20 mouse cellular contexts compared by ENCODE assay signal in genomic region chr3:95028603-95029002, GRCm38 (mm10). TPM values are rescaled to one million over a fixed set of nuclear protein-coding genes. Genes with fewer than 3 reads are reported as not detected.
DNase-seq lines count a peak whose midpoint lies in the region; ATAC-seq and TF ChIP-seq lines count a peak whose summit lies in the region.
"Had no signal": no experiment of that assay in that cellular context is flagged by ENCODE, and none has a peak within 500 bp of the region (broad histone marks: within the 10 kb centered on the region; RNA-seq: fewer than 3 reads in every experiment).

No protein-coding gene starts in this region.

- H3K4me2 ChIP-seq in liver, postnatal 0 days (ENCODE audit: low read depth, low read length) = no peak overlapping the region
- H3K4me2 ChIP-seq in liver, embryonic 11.5 days = no peak overlapping the region
- H3K4me2 ChIP-seq in forebrain, embryonic 11.5 days (ENCODE audit: low read depth, low read length, severe bottlenecking) = no peak overlapping the region
- H3K4me2 ChIP-seq in forebrain, embryonic 15.5 days (replicated peaks) = no peak overlapping the region
- H3K4me2 ChIP-seq: heart, embryonic 11.5 days; limb, embryonic 15.5 days; neural tube, embryonic 13.5 days had no signal

- 64% methylated on average over 3 of the region's 3 CpGs for WGBS in liver, postnatal 0 days (ENCODE audit: insufficient replicate concordance)
- 82% methylated on average over 3 of the region's 3 CpGs for WGBS in liver, embryonic 11.5 days
- 92% methylated on average over 3 of the region's 3 CpGs for WGBS in forebrain, embryonic 11.5 days
- 91% methylated on average over 3 of the region's 3 CpGs for WGBS in forebrain, embryonic 15.5 days

- no peak for TF ChIP-seq EP300 in liver, postnatal 0 days (IDR thresholded peaks at IDR 0.05; ENCODE audit: low read depth)

- no peak for DNase-seq in liver, postnatal 0 days
- DNase-seq in liver, embryonic 11.5 days (ENCODE audit: low spot score) = no peak
- DNase-seq in CD4-positive, CD25-positive, alpha-beta regulatory T cell, adult 2 months (ENCODE audit: low read depth, low spot score) = peak; percentile 56
- peak; percentile 44 for DNase-seq in naive thymus-derived CD4-positive, alpha-beta T cell, adult 2 months (ENCODE audit: low read depth)
- no peak for DNase-seq in forebrain, embryonic 11.5 days (ENCODE audit: low spot score)
- DNase-seq: adrenal gland, adult 8-10 months; cerebellum, adult 9-10 months; heart, postnatal 10 days; kidney, adult 11 months; spleen, adult 18-20 months; thymus, postnatal 25 days had no signal

- peaks cover 32% of the 10 kb centered on the region for H3K36me3 ChIP-seq in liver, postnatal 0 days (replicated peaks; ENCODE audit: insufficient read depth, low read length)
- peaks cover 18% of the 10 kb centered on the region for H3K36me3 ChIP-seq in liver, embryonic 11.5 days (ENCODE audit: control insufficient read depth, insufficient read depth, low read length)
- H3K36me3 ChIP-seq in forebrain, embryonic 11.5 days (ENCODE audit: control insufficient read depth, insufficient read depth, low read length) = peaks cover 9% of the 10 kb centered on the region; the same call in 1 of the 2 replicates
- H3K36me3 ChIP-seq in forebrain, embryonic 15.5 days = peaks cover 33% of the 10 kb centered on the region

- no peak for TF ChIP-seq CTCF in liver, postnatal 0 days (IDR thresholded peaks at IDR 0.05; ENCODE audit: low read depth)

- H3K4me3 ChIP-seq in liver, postnatal 0 days (ENCODE audit: low read depth, low read length) = no peak overlapping the region
- no peak overlapping the region for H3K4me3 ChIP-seq in liver, embryonic 11.5 days (ENCODE audit: low read depth, low read length)
- H3K4me3 ChIP-seq in forebrain, embryonic 11.5 days (ENCODE audit: low read depth, low read length) = no peak overlapping the region
- H3K4me3 ChIP-seq in forebrain, embryonic 15.5 days = no peak overlapping the region
- H3K4me3 ChIP-seq: embryonic facial prominence, embryonic 10.5 days; limb, embryonic 15.5 days; neural tube, embryonic 13.5 days had no signal

- ATAC-seq in liver, postnatal 0 days = peak; percentile 14; the same call in 1 of the 2 replicates
- no peak for ATAC-seq in liver, embryonic 11.5 days (replicated peaks; ENCODE audit: low FRiP score)
- peak; percentile 82 for ATAC-seq in inflammation-experienced regulatory T-cells, adult 6 months
- no peak for ATAC-seq in forebrain, embryonic 11.5 days (replicated peaks; ENCODE audit: low FRiP score)
- no peak for ATAC-seq in forebrain, embryonic 15.5 days (replicated peaks)
- no peak for ATAC-seq in monocyte, adult 5-6 weeks (replicated peaks; ENCODE audit: insufficient number of reproducible peaks, low FRiP score, low TSS enrichment, poor library complexity, severe bottlenecking)
- ATAC-seq: forebrain, embryonic 14.5 days had no signal

- H3K4me1 ChIP-seq in liver, postnatal 0 days (ENCODE audit: insufficient read depth) = peaks cover 8% of the 10 kb centered on the region
- H3K4me1 ChIP-seq in liver, embryonic 11.5 days (replicated peaks; ENCODE audit: control insufficient read depth, insufficient read depth, low read length) = peaks cover 25% of the 10 kb centered on the region
- H3K4me1 ChIP-seq in forebrain, embryonic 11.5 days (replicated peaks; ENCODE audit: control insufficient read depth, insufficient read depth, low read length) = no peaks in the 10 kb centered on the region; the same call in 1 of the 2 replicates
- no peaks in the 10 kb centered on the region for H3K4me1 ChIP-seq in forebrain, embryonic 15.5 days

- no peaks in the 10 kb centered on the region for H3K27me3 ChIP-seq in liver, postnatal 0 days (ENCODE audit: insufficient read depth, low read length)
- no peaks in the 10 kb centered on the region for H3K27me3 ChIP-seq in liver, embryonic 11.5 days (replicated peaks; ENCODE audit: control insufficient read depth, insufficient read depth, low read length)
- H3K27me3 ChIP-seq in forebrain, embryonic 11.5 days (ENCODE audit: control insufficient read depth, insufficient read depth, low read length) = no peaks in the 10 kb centered on the region
- H3K27me3 ChIP-seq in forebrain, embryonic 15.5 days = no peaks in the 10 kb centered on the region
- H3K27me3 ChIP-seq: limb, embryonic 15.5 days; neural tube, embryonic 13.5 days had no signal

- H3K27ac ChIP-seq in liver, postnatal 0 days (ENCODE audit: low read depth) = no peak overlapping the region
- no peak overlapping the region for H3K27ac ChIP-seq in liver, embryonic 11.5 days (ENCODE audit: low read depth, low read length)
- no peak overlapping the region for H3K27ac ChIP-seq in forebrain, embryonic 11.5 days (ENCODE audit: low read depth, low read length)
- no peak overlapping the region for H3K27ac ChIP-seq in forebrain, embryonic 15.5 days (replicated peaks)
- H3K27ac ChIP-seq: embryonic facial prominence, embryonic 10.5 days; kidney, postnatal 0 days; neural tube, embryonic 13.5 days had no signal

- no peak overlapping the region for H3K9ac ChIP-seq in liver, postnatal 0 days (replicated peaks)
- H3K9ac ChIP-seq in liver, embryonic 11.5 days (ENCODE audit: low read depth, low read length) = no peak overlapping the region
- no peak overlapping the region for H3K9ac ChIP-seq in forebrain, embryonic 11.5 days (ENCODE audit: low read length)
- no peak overlapping the region for H3K9ac ChIP-seq in forebrain, embryonic 15.5 days (replicated peaks)
- H3K9ac ChIP-seq: limb, embryonic 15.5 days; neural tube, embryonic 13.5 days had no signal

- H3K9me3 ChIP-seq in liver, postnatal 0 days (ENCODE audit: low read length) = no peaks in the 10 kb centered on the region
- no peaks in the 10 kb centered on the region for H3K9me3 ChIP-seq in liver, embryonic 11.5 days (ENCODE audit: control insufficient read depth, low read length)
- no peaks in the 10 kb centered on the region for H3K9me3 ChIP-seq in forebrain, embryonic 11.5 days (ENCODE audit: control insufficient read depth, low read length)
- H3K9me3 ChIP-seq in forebrain, embryonic 15.5 days = no peaks in the 10 kb centered on the region
- H3K9me3 ChIP-seq: embryonic facial prominence, embryonic 10.5 days; limb, embryonic 15.5 days; neural tube, embryonic 13.5 days had no signal

RNA-seq across cellular contexts. Expression of gene Zfp687, which starts 13.4 kb away (rescaled TPM):
- 3.7 and 5.3 TPM in 2 replicates for polyA plus RNA-seq in liver, postnatal 0 days (2015; fragmentation: Nextera tagmentation; extraction: Ambion mirVana)
- 20.2 and 23.7 TPM in 2 replicates for polyA plus RNA-seq in liver, embryonic 11.5 days (2014; fragmentation: Nextera tagmentation; extraction: Ambion mirVana)
- 10 to 100 TPM; 12.2 to 16.5 (median 12.4) TPM for polyA plus RNA-seq in inflammation-experienced regulatory T-cells, adult 6 months (2017; shearing (Covaris generic))
- polyA plus RNA-seq in forebrain, embryonic 11.5 days (2014; fragmentation: Nextera tagmentation; extraction: Ambion mirVana) = 43.1 and 44.2 TPM in 2 replicates
- 22.4 and 23.0 TPM in 2 replicates for polyA plus RNA-seq in forebrain, embryonic 15.5 days (2015; fragmentation: Nextera tagmentation; extraction: Ambion mirVana)
- 17.3 to 33.2 TPM (median 29.2 TPM) in 3 replicates for total RNA-seq in monocyte, adult 5-6 weeks (2017)

RNA-seq across cellular contexts. Expression of gene Psmd4, which starts 13.8 kb away (rescaled TPM):
- 142 and 143 TPM in 2 replicates for polyA plus RNA-seq in liver, postnatal 0 days (2015; fragmentation: Nextera tagmentation; extraction: Ambion mirVana)
- polyA plus RNA-seq in liver, embryonic 11.5 days (2014; fragmentation: Nextera tagmentation; extraction: Ambion mirVana) = 290 and 304 TPM in 2 replicates
- polyA plus RNA-seq in inflammation-experienced regulatory T-cells, adult 6 months (2017; shearing (Covaris generic)) = 100 to 1,000 TPM; 175 to 191 (median 181) TPM
- 312 and 325 TPM in 2 replicates for polyA plus RNA-seq in forebrain, embryonic 11.5 days (2014; fragmentation: Nextera tagmentation; extraction: Ambion mirVana)
- 291 and 296 TPM in 2 replicates for polyA plus RNA-seq in forebrain, embryonic 15.5 days (2015; fragmentation: Nextera tagmentation; extraction: Ambion mirVana)
- total RNA-seq in monocyte, adult 5-6 weeks (2017) = 201 to 282 TPM (median 263 TPM) in 3 replicates

RNA-seq across cellular contexts. Expression of gene Pi4kb, which starts 54.1 kb away (rescaled TPM):
- 5.4 and 6.5 TPM in 2 replicates for polyA plus RNA-seq in liver, postnatal 0 days (2015; fragmentation: Nextera tagmentation; extraction: Ambion mirVana)
- 17.0 and 20.5 TPM in 2 replicates for polyA plus RNA-seq in liver, embryonic 11.5 days (2014; fragmentation: Nextera tagmentation; extraction: Ambion mirVana)
- polyA plus RNA-seq in inflammation-experienced regulatory T-cells, adult 6 months (2017; shearing (Covaris generic)) = 10 to 100 TPM in 2 of 3 experiments, 1 to 10 TPM in 1; 9.1 to 12.7 (median 10.6) TPM
- 23.1 and 23.9 TPM in 2 replicates for polyA plus RNA-seq in forebrain, embryonic 11.5 days (2014; fragmentation: Nextera tagmentation; extraction: Ambion mirVana)
- polyA plus RNA-seq in forebrain, embryonic 15.5 days (2015; fragmentation: Nextera tagmentation; extraction: Ambion mirVana) = 24.9 and 27.1 TPM in 2 replicates
- total RNA-seq in monocyte, adult 5-6 weeks (2017) = 25.2 to 29.9 TPM (median 27.2 TPM) in 3 replicates

Comparison
In these comparisons a context has a peak if more than half of its experiments do, and no peak if none do; other contexts are left out.
1. ATAC-seq: peak in liver, postnatal 0 days (single experiment) and inflammation-experienced regulatory T-cells, adult 6 months (single experiment); none in liver, embryonic 11.5 days (single experiment), forebrain, embryonic 11.5 days (single experiment), forebrain, embryonic 15.5 days (single experiment) and monocyte, adult 5-6 weeks (single experiment).
2. DNase-seq: peak in CD4-positive, CD25-positive, alpha-beta regulatory T cell, adult 2 months (single experiment) and naive thymus-derived CD4-positive, alpha-beta T cell, adult 2 months (single experiment); none in liver, postnatal 0 days (single experiment), liver, embryonic 11.5 days (single experiment) and forebrain, embryonic 11.5 days (single experiment).